Mouse (Mus musculus) limb, embryonic 14.5 days (tissue): Measurements from ENCODE around the gene Pla2g16. TPM values are rescaled to one million over a fixed set of nuclear protein-coding genes. Genes with fewer than 3 reads are reported as not detected.

ENCODE experiments used
- ATAC-seq: fragments of 200-750 bp; cut with Nextera tagmentation; 2 replicates; pipeline ENCODE4 v1.8.0; 2017; ENCODE audit warnings: low read depth, moderate number of reproducible peaks, moderate TSS enrichment; ENCODE audit not compliant: low FRiP score
- DNase-seq: peaks from one replicate; pipeline ENCODE4 v3.0.0-alpha.2; 2015; ENCODE audit warnings: low spot score
- H3K27ac ChIP-seq: fragments of 300-500 bp; sonication (generic); replicated peaks from 2 replicates; pipeline ENCODE4 v1.5.1; 2014; ENCODE audit warnings: low read depth, mild to moderate bottlenecking, low read length, moderate library complexity, mixed read lengths
- H3K27me3 ChIP-seq: fragments of 300-500 bp; sonication (generic); 2 replicates; pipeline ENCODE4 v1.6.1; 2014; ENCODE audit warnings: low read length, mixed read lengths; ENCODE audit not compliant: control insufficient read depth, insufficient read depth
- H3K36me3 ChIP-seq: fragments of 300-500 bp; sonication (generic); 2 replicates; pipeline ENCODE4 v1.6.1; 2014; ENCODE audit warnings: mild to moderate bottlenecking, low read length, moderate library complexity, mixed read lengths; ENCODE audit not compliant: control insufficient read depth, insufficient read depth
- H3K4me1 ChIP-seq: fragments of 300-500 bp; sonication (generic); 2 replicates; pipeline ENCODE4 v1.6.1; 2014; ENCODE audit warnings: antibody characterized with exemption, low read length, mixed read lengths; ENCODE audit not compliant: control insufficient read depth, insufficient read depth
- H3K4me2 ChIP-seq: fragments of 300-500 bp; sonication (generic); replicated peaks from 2 replicates; pipeline ENCODE4 v1.6.1; 2014; ENCODE audit warnings: low read depth, mild to moderate bottlenecking, low read length, moderate library complexity; ENCODE audit not compliant: severe bottlenecking
- H3K4me3 ChIP-seq: fragments of 300-500 bp; sonication (generic); replicated peaks from 2 replicates; pipeline ENCODE4 v1.5.1; 2014; ENCODE audit warnings: low read length
- H3K9ac ChIP-seq: fragments of 300-500 bp; sonication (generic); 2 replicates; pipeline ENCODE4 v1.6.1; 2014; ENCODE audit warnings: mild to moderate bottlenecking, low read depth, low read length, moderate library complexity; ENCODE audit not compliant: severe bottlenecking
- H3K9me3 ChIP-seq: fragments of 300-500 bp; sonication (generic); 2 replicates; pipeline ENCODE4 v1.6.1; 2016; ENCODE audit warnings: low read length; ENCODE audit not compliant: control insufficient read depth
- POLR2A ChIP-seq: fragments of 200-500 bp; IDR thresholded peaks from 2 replicates; pipeline ENCODE4 v1.8.0; 2012; ENCODE audit warnings: inconsistent platforms, mild to moderate bottlenecking, moderate library complexity, borderline replicate concordance; ENCODE audit not compliant: insufficient read depth, insufficient read length; ENCODE audit errors: extremely low read depth
- WGBS: fragments of 180-500 bp; shearing (Covaris S2); extraction: QIAGEN DNeasy Blood & Tissue Kit; methylation state at CpG from one replicate; pipeline ENCODE4 v1.1.7; 2014; 5-methylcytosine and 5-hydroxymethylcytosine counted together
- polyA plus RNA-seq, 2 experiments: library from polyadenylated mRNA; depleted of rRNA in 1 of 2; stranded (reverse) in 1 of 2; unstranded in 1 of 2; fragments of >200 nt; fragmentation: Nextera tagmentation in 1 of 2; extraction: Ambion mirVana in 1 of 2; gene quantifications; 2 replicates each; pipeline versions ENCODE4 v1.2.1 to v1.2.3; 2012 to 2014

Gene Pla2g16
- polyA plus RNA-seq, 2 experiments: 9.2 to 13.3 TPM

DNA sequence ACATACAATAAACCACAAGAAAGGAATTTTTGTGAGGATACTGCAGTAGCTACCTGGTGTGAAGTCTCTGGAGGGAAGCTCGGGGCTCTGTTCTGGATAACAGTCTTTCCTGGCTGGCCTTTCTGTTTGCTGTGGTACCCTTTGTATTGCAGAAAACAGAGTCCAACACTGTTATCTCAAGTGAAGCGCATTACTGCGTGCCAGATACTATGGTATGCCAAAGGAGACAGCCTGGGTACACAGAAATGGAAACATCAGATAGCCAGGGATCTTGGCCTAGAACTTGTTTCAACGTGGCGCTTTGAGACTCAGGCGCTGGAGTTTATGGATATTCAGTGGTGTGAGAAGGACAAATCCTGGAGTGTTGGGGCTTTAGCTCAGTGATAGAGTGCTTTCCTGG, 28.5 kb downstream of the Pla2g16 start:
- no peak for TF ChIP-seq POLR2A
- no peaks in the 10 kb centered on the region for H3K4me1 ChIP-seq
- no peaks in the 10 kb centered on the region for H3K9me3 ChIP-seq
- no peak overlapping the region for H3K27ac ChIP-seq
- no peaks in the 10 kb centered on the region for H3K36me3 ChIP-seq
- H3K4me2 ChIP-seq: no peak overlapping the region
- ATAC-seq (no peak), DNase-seq (no peak)
- no peaks in the 10 kb centered on the region for H3K27me3 ChIP-seq
- H3K4me3 ChIP-seq: no peak overlapping the region
- H3K9ac ChIP-seq: no peak overlapping the region
- 91% methylated on average over 6 of the region's 6 CpGs for WGBS

DNA sequence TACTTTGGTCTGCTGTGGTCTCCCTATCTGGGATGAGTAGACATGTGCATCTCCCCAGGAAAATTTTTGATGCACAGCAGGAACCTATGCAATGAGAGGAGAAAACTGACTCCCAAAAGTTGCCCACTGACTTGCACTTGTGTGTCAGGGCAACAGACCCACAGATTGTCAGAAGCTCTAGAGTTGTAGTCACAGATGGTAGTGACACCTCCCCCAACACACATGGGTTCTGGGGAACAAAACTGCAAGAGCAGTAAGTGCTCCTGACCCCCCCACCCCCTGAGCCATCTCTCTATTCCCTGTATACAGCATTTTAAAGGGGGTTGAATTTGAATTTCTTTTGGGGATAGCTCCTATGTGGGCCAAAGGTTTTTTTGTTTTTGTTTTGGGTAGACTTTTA, 33.5 kb downstream of the Pla2g16 start:
- H3K4me1 ChIP-seq: no peaks in the 10 kb centered on the region
- DNase-seq (no peak), ATAC-seq (no peak)
- H3K4me2 ChIP-seq: no peak overlapping the region
- H3K27ac ChIP-seq: no peak overlapping the region
- no peak overlapping the region for H3K9ac ChIP-seq
- H3K27me3 ChIP-seq: no peaks in the 10 kb centered on the region
- H3K36me3 ChIP-seq: no peaks in the 10 kb centered on the region
- H3K4me3 ChIP-seq: no peak overlapping the region
- TF ChIP-seq POLR2A: no peak
- H3K9me3 ChIP-seq: no peaks in the 10 kb centered on the region

DNA sequence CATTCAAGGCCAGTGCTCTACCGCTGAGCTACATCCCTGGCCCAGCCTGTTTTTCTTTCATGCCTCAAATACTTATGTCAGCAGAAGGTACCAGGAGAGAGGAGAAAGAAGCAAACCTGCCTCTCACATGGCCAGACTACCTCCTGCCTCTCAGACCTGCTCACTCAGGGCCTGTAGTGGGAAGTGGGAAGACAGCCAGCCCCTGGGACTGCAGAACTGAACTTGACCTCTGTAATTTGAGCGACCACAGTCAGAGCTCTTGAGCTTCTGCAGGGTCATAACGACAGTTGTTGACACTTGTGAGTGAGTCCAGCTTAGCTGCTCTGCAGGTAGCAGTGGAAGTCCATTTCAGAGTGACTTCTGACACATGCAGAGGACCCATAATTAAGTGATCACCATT, 34.8 kb downstream of the Pla2g16 start:
- ATAC-seq (no peak), DNase-seq (no peak)
- no peak for TF ChIP-seq POLR2A
- no peak overlapping the region for H3K27ac ChIP-seq
- no peak overlapping the region for H3K9ac ChIP-seq
- no peak overlapping the region for H3K4me2 ChIP-seq
- WGBS: 39% methylated on average over 3 of the region's 3 CpGs
- H3K4me3 ChIP-seq: no peak overlapping the region
- H3K4me1 ChIP-seq: no peaks in the 10 kb centered on the region
- no peaks in the 10 kb centered on the region for H3K9me3 ChIP-seq
- H3K36me3 ChIP-seq: no peaks in the 10 kb centered on the region
- no peaks in the 10 kb centered on the region for H3K27me3 ChIP-seq

DNA sequence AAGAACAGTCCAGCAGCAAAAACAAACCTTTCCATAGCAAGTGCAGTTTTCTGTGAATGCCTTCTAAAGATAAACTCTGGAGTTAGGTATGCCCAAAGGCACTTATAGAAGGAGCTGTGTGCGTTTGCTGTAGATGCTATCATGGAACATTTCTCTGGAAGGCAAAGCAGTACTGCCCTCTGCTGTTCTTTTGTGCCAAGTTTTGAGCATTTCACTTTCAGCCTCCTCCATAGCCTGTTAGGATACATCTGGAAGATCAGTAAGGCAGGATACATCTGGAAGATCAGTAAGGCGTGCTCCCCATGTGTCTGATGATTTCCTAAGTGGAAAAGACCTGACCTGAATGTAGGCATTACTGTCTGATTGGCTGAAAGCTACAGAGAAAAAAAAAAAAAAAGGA, 38.3 kb downstream of the Pla2g16 start:
- H3K9me3 ChIP-seq: no peaks in the 10 kb centered on the region
- TF ChIP-seq POLR2A: no peak
- WGBS: 10% methylated on average over 2 of the region's 2 CpGs
- H3K36me3 ChIP-seq: no peaks in the 10 kb centered on the region
- H3K4me1 ChIP-seq: no peaks in the 10 kb centered on the region
- no peak overlapping the region for H3K4me2 ChIP-seq
- H3K9ac ChIP-seq: no peak overlapping the region
- ATAC-seq: peak; percentile 68
- peak; percentile 81 for DNase-seq
- H3K4me3 ChIP-seq: no peak overlapping the region
- no peaks in the 10 kb centered on the region for H3K27me3 ChIP-seq
- no peak overlapping the region for H3K27ac ChIP-seq

DNA sequence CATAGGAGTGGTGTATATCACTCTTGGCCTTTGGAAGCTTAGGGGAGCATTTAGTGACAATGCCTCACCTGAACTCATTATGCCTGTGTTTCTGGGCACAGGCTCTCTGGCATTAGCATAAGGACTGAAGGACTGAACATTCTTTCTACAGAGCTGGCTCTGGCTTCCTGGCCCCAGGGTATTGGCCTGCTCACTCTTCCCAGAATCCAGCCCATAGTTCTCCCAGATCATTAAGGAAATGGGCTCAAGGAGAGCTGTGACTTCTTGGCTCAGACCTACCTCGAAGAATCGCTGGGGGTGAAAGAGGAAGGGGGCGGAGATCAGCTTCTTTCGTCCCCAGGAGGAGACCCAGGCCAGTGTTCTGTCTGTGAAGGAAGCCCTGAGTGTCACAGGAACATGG, 41.2 kb downstream of the Pla2g16 start:
- H3K4me1 ChIP-seq: no peaks in the 10 kb centered on the region
- 53% methylated on average over 4 of the region's 4 CpGs for WGBS
- ATAC-seq: no peak
- H3K36me3 ChIP-seq: no peaks in the 10 kb centered on the region
- no peak for DNase-seq
- no peak for TF ChIP-seq POLR2A
- no peak overlapping the region for H3K4me3 ChIP-seq
- no peak overlapping the region for H3K27ac ChIP-seq
- H3K4me2 ChIP-seq: no peak overlapping the region
- no peaks in the 10 kb centered on the region for H3K27me3 ChIP-seq
- H3K9me3 ChIP-seq: no peaks in the 10 kb centered on the region
- H3K9ac ChIP-seq: no peak overlapping the region

DNA sequence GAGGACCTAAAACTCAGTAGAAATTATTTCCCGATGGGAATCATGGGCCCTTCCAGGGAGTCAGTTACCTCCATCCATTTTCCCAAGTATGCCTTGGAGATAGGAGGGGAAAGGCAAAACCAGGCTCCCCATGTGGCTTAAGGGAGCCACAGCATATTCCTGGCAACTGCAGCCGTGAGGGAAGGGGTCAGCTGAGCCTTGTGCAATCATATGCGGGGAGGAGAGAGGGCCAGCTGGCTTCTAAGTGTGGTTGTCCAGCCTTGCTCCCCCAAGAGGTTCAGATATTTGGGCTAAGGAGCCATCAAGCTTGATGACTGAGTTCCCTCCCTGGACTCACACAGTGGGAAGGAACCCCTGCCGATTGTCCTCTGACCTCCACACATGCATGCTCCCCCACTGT, 44.3 kb downstream of the Pla2g16 start:
- H3K9ac ChIP-seq: no peak overlapping the region
- H3K27me3 ChIP-seq: no peaks in the 10 kb centered on the region
- peaks cover 4% of the 10 kb centered on the region; the same call in 1 of the 2 replicates for H3K4me1 ChIP-seq
- no peak overlapping the region for H3K27ac ChIP-seq
- no peak overlapping the region for H3K4me3 ChIP-seq
- H3K4me2 ChIP-seq: no peak overlapping the region
- H3K36me3 ChIP-seq: no peaks in the 10 kb centered on the region
- DNase-seq (no peak), ATAC-seq (no peak)
- no peaks in the 10 kb centered on the region for H3K9me3 ChIP-seq
- TF ChIP-seq POLR2A: no peak
- WGBS: 76% methylated on average over 4 of the region's 4 CpGs
